Mouse (Mus musculus) kidney, adult 18-20 months (tissue): ENCODE data around the gene Cisd1.

ENCODE experiments used
- DNase-seq: peaks from one replicate; pipeline ENCODE4 v3.0.0; 2021

The Cisd1 gene

DNA sequence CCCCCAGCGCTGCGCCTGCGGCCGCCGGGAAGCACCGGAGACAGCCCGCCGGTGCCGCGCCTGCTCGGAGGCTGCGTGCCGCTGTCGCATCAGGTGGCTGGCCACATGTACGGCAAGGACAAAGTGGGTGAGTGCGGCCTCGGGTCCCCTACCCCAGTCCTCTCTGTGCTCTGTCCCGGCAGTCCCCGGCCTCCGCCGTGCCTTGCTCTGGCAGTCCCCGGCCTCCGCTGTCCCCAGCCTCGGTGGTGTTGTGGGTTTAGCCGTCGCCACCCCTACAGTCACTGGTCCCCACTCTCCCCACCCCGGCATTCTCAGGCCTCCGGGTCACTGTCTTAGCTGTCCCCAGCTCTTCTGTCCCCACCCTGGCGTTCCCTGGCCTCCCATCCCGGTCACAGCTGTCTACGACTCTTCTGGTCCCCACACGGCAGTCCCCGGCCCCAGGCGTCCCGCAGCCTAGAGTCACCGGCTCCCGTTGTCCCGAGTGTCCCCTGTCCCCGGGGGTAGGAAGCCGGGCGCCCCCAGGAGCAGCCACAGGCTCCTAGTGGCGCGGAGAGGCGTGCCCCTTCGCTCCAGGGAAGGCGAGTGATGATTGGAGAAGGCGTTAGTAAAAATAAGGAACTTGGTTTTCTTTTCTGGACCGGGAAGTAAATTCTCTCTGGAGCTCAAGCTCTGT, 3.3 kb upstream of the Cisd1 start:
- peak; percentile 51 for DNase-seq

DNA sequence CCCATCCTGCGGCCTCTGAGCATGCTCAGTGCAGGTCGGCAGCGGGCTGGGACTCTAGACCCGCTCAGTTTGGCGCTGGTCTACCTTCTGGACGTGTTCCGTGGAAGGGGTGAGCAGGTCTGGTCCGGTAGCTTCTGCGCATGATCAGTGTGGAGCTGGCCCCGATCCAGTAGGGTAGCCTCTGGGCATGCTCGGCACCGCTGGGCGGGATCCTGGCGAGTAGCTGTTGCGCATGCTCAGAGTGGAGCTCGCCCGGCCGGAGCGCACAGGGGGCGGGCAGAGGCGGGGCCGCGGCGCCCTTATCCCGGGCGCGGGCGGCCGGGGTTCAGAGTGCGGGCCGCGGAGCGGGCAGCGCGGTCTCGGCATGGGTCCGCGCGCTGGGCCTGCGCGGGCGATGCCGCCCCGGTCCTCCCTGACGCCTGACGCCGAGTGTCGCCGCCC, 2.8 kb upstream of the Cisd1 start, which contains the start of gene Ipmk:
TSS of gene Ipmk (plus strand) at position 255 of the 441 bp plus-strand sequence.
- DNase-seq: peak; percentile 100

DNA sequence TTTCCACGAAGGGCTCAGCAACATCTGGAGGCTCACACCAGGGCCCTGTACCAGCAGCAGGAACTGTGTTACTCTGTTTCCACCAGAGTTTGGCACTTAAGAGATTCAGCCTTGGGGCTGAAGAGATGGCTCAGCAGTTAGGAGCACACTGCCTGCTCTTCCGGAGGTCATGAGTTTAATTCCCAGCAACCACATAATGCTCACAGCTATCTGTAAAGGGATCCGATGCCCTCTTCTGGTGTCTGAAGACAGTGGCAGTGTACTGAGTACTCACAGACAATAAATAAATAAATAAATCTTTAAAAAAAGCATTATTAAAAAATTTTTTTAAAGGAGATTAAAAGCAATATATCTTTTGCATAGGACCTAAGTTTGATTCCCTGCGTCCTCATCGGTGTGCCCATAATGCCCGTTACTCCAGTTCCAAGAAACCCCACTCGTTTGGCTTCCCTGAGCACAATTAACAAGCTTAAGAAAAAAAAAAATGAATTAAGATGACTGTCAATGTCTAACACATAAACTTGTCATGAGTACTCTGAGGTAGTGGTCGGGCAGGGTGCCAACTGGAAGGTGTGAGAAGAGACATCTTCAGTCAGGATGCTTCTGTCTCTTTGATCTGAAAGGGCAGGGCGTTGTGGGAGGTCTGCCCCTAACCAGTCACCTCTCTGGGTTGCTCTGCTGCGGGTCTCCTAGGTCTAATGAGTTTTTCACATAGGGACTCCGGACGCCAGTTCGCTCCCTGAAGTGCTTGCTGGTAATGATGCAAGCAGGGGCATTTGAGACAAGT, 2.2 kb upstream of the Cisd1 start:
- no peak for DNase-seq

DNA sequence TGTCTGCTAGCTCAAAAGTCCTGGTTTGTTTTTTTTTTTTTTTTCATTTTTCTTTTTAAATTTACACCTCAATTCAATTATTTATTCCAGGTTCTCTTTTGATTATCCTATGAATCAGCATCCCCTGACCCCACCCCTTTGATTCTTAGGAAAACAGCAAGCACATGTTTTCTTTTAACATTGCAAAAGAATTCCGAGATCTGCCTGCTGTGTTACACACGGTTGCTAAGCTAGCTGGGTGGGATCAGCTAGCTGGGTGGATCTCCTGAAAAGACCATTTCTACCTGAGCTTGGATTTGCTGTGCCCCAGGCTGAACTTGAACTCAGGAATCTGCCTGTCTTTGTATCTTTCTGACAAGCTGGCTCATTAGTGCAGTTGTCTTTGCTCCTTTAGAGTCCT, 1.4 kb upstream of the Cisd1 start:
- no peak for DNase-seq

DNA sequence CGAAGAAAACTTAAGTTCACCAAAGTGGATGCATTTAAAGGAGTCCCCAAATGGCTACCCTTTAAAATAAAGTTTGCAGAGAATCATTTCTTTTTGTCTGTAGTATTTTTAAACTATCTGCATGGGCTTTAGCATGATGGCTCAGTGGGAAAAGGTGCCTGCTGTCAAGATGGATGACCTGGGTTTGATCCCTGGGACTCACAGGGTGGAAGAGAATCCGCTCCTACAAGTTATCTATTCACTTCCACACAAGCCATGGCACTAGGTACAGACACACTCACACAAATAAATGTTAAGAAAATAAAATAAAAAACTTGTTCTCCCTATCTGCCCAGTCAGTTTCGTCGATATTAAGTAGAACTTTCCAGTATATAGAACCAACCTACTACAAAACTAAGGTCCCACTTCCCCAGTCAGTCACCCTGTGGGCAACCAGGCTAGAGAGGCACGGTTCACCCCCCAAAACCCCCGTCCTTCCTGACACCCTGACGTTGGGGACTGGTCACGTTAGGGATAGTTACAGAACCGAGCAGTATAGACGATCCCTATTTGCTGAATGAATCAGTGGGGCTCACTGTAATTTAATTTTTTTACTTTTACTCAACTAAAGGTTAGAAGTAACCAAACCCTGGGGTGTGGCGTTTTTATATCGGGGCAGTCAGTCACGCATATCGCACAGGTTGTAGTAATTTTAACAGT, 1.0 kb downstream of the Cisd1 start:
- DNase-seq: no peak

DNA sequence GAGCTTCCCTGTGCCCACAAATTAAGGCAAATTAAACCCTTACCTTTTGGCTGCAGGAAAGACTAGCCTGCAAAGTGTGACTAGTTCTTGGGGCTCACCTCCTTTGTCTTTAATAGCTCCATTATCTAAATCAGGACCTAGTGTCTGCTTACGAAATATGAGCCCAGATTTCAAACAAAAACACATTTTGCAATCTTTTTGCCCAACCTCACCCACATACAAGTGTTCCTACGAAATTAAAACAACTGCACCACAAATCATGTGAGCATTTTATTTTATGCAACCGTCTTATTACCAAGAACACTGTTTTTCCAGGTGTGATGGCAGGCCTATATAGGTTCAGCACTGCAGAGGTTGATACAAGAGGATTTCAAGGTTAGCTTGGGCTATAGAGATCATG, 1.6 kb downstream of the Cisd1 start:
- no peak for DNase-seq

DNA sequence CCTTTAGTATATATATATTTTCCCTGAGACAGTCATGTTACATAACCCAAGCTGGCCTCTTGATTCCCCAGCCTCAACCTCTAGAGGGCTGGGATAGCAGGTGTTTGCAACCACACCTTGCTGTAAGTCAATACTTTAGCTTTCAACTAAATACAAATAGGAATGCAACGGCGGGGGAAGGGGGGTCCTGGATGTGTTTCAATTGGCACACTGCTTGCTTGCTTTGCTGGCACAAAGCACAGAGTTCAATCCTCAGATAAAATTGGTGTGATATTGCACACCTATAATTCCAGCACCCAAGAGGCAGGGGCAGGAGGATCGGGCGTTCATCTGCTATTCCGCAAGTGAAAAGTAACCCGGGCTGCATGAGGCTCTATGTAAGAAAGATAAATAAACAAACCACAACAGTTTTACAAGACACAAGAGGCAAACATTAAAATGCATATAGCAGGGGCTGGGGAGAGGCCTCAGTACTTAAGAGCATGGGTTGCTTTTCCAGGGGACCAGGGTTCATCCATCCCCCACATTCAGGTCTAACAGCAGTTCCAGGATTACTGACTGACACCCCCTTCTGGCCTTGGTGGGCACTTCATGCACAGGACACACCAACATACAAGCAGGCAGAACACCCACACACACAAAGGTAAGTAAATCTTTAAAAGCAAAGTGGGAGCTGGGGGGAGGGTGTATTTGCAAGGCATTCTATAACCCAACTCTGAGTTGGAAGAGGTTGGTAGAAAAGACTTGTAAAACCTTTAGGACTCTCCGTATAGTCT, 2.5 kb downstream of the Cisd1 start:
- DNase-seq: peak; percentile 70

DNA sequence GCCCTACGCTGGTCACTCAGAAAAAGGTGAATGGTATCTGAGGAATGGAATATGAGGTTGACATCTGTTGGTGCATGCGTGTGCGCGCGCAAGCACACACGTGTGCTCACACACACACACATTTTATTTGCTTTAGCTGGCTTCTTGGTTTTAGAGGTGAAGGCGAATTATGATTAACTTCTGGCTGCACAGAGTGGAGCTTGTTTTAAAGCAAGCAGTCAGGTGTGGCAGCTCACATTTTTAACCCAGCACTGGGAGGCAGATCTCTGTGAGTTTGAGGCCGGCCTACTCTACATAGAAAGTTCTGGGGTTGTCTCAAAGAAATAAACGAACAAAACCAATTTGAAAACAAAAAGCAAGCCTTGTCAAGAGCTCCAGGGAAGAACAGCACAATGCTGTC, 3.5 kb downstream of the Cisd1 start:
- DNase-seq: peak; percentile 58

DNA sequence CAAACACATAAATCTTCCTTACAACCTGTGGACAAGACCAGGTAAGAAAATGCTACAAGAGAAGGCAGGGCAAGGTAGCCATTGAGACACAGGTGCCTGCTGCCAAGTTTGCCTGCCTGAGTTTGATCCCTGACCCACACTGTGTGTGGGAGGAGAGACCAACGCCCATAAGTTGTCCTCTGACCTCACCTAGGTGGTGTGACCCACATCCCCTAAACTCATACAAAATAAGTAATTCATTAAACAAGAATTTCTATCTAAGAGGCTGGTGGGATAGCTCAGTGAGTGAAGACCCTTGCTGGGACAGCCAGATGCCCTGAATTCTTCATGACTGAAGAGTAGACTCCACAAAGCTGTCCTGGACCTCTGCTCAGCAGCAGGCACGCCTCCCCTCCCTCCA, 4.6 kb downstream of the Cisd1 start:
- peak; percentile 72 for DNase-seq

DNA sequence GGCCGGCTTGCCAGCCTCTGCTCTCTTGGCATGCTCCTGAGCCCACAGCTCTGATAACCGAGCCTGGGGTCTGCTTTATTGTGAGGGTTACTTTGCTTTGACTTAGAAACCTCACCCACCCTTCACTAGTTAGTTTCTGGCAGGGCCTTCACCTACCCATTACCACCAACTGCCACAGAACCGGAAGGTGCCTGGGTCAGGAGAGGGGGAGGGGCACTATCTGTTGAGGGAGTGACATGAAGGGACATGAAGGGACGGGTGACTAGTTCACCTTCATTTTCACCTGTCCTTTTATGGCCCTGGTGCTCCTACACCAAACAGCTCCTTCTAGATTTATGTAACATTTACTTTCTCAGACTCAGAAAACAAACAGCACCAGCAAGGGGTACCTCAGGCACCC, 5.3 kb downstream of the Cisd1 start:
- no peak for DNase-seq

DNA sequence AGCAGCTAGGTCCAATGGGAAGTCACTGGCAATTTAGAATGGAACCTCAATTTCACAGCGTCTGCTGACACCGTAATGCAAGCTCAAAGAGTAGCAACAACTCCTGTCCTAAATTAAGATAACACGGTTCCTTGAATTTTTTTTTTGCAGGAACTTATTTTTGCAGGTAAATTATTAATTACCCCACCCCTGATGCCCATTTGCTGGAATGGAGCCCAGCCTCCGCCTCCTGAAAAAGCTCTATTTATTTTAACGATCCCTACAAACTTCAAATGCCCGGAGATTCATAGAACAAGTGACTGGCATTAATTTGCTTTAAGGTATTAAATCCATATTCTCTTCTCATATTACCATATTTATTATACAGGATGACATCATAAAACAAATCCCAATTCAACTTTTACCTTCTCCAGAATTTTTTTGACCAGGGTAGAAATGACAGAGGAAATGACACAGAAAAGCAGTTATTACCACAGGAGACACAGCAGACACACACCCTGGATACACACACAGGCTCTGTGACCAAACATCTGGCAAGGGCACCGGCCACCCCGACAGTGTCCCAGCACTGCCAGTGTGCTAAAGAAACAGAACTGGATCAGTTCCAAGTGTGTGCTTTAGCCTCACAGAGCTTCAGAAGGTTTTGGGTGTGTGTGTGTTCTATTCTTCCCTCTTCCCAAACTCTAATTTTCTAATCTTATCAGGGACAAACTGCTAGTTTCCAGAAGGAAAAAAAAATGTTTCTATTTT, 6.4 kb downstream of the Cisd1 start:
- DNase-seq: peak; percentile 77

DNA sequence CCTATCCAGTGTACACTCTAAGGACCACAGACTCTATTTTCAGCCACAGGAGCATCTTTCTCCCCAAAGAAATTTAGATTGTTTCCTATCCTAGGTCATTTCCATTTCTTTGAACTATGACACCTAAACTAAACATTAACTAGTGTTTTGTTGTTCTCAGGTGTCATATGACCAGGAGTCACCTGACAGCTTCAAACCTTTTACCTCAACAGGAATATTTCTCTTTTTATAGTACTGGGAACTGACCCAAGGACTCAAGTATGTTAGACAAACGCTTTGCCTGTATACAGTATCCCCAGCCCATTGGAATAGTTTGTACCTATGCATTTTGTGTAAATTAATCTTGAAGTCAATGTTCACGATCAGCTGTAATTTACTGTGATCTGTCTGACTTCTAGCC, 7.0 kb downstream of the Cisd1 start:
- no peak for DNase-seq

DNA sequence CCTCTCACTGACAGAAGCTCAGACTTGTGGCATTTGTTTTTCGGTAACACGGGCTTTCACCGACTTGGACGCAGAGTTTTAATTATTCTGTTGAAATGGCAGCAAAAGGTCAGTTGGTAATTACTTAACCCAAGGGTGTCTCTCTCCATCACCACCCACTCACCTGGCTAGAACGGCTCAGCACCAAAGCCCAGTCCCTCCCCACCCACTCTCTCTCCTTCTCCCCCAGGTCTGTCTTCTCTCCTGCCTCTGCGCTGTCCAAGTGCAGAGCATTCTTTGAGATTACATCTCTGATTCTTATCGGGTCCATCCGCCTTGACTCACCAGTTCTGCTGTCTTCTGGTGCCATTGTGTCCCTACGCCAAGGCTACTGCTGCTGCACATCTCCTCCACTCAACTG, 11.9 kb downstream of the Cisd1 start:
- DNase-seq: no peak

DNA sequence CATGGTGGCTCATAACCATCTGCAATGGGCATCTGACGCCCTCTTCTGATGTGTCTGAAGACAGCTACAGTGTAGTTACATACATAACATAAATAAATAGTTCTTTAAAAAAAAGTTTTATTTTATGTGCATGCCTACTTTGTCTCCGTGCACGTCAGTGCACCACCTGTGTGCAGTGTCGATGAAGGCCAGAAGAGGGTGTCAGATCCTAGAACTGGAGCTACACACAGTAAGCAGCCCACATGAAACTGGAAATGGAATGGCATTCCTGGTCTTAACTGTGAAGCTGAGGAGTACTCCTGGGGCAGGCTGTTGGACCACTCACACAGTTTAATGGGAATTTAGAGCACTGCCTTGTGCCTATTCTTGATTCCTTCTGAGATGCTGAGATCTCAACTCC, 12.4 kb downstream of the Cisd1 start:
- DNase-seq: peak; percentile 40

DNA sequence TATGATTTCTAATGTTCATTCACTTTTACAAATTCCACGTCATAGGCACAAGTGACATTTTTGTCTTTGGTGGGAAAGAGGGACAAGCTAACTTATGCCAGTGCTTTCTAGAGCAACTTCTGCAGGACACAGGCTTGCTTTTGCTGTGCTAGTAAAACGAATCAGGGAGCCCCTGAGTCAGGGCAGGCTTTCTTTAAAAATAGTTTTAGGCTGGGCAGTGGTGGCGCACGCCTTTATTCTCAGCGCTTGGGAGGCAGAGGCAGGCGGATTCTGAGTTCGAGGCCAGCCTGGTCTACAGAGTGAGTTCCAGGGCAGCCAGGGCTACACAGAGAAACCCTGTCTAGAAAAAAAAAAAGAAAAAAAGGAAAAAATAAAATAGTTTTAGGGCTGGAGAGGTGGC, 12.8 kb downstream of the Cisd1 start:
- no peak for DNase-seq

DNA sequence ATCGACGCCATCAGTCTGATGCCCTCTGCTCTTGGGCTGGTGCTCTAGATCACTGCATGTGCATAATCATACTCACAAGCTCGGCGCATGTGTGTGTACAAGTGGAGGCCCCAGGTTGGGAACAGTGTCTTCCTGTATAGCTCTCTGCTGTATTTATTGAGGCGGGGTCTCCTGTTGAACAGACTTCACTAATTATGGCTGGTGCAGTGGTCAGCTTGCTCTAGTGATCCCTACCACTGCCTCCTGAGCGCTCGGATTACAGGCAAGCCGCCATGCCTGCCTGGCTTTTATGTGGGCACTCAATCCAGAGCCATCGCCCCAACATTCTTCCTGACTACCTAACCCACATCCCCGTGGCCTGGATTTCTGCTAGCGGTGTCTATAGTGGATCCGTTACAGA, 14.7 kb downstream of the Cisd1 start:
- DNase-seq: no peak

DNA sequence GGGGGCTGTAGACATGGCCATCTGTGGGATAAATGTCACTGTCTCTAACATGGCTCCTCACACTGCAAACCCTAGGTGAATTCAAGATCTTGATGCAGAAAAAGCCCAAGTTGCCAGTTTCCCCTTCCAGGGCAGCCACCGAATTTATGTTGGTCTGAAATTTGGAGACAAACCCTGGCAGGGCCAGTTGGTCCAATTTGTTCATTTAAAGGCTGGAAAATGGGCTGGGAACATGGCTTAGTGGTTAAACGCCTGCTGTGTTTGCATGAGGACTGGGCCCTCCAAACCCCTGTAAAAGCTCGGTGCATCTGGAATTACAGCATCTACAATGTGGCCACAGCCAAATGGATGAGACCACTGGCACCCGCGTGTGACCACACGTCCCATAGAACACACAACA, 15.5 kb downstream of the Cisd1 start:
- DNase-seq: no peak

DNA sequence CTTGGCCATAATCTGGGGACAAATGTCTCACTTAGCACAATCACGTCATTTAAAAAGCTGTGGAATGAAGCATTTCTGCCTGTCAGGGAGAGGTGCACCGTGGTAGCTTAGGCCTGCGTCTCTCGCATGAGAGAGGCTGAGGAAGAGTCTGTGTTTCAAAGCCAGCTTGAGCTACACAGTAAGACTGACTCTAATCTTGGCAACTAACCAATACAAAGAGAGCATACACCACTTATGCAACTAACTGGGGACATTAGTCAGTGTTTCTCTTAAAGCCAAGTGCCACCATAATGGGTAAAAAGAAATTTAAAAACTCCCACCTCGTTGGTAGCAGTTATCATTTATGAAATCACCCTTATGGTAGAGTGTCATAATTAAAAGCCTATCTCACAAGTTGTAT, 15.9 kb downstream of the Cisd1 start:
- DNase-seq: peak; percentile 13

DNA sequence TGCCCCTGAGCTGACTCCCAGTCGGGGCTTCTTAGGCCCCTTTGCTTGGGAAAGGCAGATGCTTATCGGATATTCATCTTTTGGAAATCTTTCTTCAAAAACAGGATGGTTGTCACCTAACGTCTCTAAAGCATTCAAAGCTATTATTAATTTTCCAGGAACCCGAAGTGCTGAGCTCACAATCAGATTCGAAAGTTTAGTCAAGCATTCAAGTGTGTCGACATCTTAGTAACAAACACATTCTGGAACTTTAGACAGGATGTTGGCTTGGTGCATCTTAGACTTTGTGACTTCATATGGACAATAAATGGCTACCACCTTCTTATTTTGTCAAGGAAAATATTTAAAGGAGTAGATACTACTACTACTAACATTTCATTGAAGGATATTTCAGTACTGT, 16.4 kb downstream of the Cisd1 start:
- DNase-seq: no peak

DNA sequence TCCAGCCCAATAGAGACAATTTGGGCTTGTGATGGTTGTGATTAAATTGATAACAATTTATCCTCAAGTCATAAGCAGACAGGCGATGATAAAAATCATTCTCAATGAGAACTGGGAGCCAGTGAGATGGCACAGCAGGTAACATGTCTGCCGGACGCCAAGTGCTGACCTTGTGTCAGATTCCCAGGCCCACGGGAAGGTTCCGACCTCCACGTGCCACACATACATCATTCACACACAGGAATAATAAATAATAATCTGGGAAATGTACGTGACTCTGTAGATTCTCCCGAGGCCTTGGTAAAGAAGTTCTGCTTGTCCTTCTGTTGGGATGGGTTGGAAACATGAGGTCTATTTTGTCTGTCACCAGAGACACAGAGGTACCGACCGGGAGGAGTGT, 17.4 kb downstream of the Cisd1 start:
- no peak for DNase-seq

DNA sequence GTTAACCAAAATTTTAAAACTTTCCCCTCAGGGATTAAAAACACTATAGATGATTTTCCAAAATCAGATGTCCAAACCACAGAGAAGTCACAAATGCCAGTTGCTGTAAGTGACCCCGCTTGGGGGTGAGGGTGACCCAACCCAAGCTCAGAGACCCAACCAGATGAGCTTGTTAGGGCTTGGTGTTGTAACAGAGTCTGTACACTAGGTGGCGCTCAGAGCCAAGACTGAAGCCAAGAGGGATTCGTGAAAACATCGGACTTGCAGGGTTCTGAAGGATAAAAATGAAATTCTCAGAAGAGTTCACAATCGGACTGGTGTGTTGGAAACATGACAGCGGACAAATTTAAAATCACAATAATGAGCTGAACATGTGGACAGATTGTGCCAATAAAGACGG, 18.0 kb downstream of the Cisd1 start:
- DNase-seq: peak; percentile 82

DNA sequence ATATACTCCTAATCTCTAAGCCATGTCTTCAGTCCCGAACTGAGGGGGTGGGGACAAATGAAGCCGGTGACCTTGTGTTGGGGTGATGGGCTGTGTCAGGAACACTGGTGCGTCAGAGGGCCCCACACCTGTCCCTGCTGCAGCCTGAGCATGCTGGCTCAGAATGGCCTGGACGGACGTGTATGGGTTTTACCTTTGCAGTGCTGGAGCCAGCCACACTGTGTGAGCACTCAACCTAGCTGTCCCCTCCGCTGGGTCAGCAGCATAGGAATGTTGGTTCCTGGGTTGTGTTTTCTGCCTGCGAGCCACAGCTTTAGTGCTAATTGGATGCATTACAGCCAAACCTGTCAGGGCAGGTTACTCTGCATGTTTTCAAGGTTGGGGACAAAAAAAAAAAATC, 18.6 kb downstream of the Cisd1 start:
- DNase-seq: peak; percentile 19
